Mouse (Mus musculus) spleen, embryonic (tissue): ENCODE results near the gene Dync1h1.

Experiments used
- CTCF ChIA-PET: fragments of 350-600 bp; sonication (Branson Sonifier 250); formaldehyde crosslinking; loops from one replicate; lab custom pipeline; 2022; lab: Charles Lee

Gene Dync1h1

DNA sequence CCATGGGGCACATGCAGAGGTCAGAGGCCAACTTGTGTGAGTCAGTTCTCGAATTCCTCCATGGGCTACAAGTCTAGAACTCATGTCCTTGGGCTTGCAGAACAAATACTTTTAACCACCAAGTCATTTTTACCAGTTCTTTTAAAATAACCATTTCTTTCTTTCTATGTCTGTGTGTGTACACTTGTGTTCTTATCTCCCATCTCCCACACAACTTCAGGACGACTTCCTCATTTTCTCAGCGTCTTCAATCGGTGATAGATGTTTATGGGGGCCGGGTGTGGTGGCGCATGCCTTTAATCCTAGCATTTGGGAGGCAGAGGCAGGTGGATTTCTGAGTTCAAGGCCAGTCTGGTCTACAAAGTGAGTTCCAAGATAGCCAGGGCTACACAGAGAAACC lies 113.0 kb downstream of the Dync1h1 start:
- CTCF ChIA-PET: no interaction called here

- CTCF ChIA-PET: no interaction called here
Observed at GRCm38 (mm10) chr12:110716004-110716403, 114.8 kb downstream of the Dync1h1 start.
